Mouse (Mus musculus): ENCODE measurements around the gene Ankrd34a.
A peak's percentile ranks its signal among the peaks of the same experiment; 100 is the strongest.

The Ankrd34a gene

GRCm38 (mm10) chr3:96563267-96563666 is 33.2 kb upstream of the Ankrd34a start:
- DNase-seq (ENCODE audit: extremely low spot score, low spot score), result no peak

GRCm38 (mm10) chr3:96563911-96564632 is 32.4 kb upstream of the Ankrd34a start:
- no peak for DNase-seq (ENCODE audit: extremely low spot score, low spot score)

- no peak for DNase-seq (ENCODE audit: extremely low spot score, low spot score)
Measured at GRCm38 (mm10) chr3:96564633-96565032, 31.8 kb upstream of the Ankrd34a start.

GRCm38 (mm10) chr3:96565105-96565504 is 31.3 kb upstream of the Ankrd34a start:
- DNase-seq (ENCODE audit: extremely low spot score, low spot score), result no peak

- no peak for DNase-seq (ENCODE audit: extremely low spot score, low spot score)
Measured at GRCm38 (mm10) chr3:96566661-96567450, 29.6 kb upstream of the Ankrd34a start.

- no peak for DNase-seq (ENCODE audit: extremely low spot score, low spot score)
Measured at GRCm38 (mm10) chr3:96568605-96569004, 27.8 kb upstream of the Ankrd34a start.

- DNase-seq (ENCODE audit: extremely low spot score, low spot score), result no peak
Measured at GRCm38 (mm10) chr3:96569506-96569905, 26.9 kb upstream of the Ankrd34a start.

GRCm38 (mm10) chr3:96569966-96570605 is 26.4 kb upstream of the Ankrd34a start:
- DNase-seq (ENCODE audit: extremely low spot score, low spot score), result no peak

- DNase-seq (ENCODE audit: extremely low spot score, low spot score), result no peak
Measured at GRCm38 (mm10) chr3:96570643-96571042, 25.8 kb upstream of the Ankrd34a start.

- DNase-seq (ENCODE audit: extremely low spot score, low spot score), result no peak
Measured at GRCm38 (mm10) chr3:96571336-96571735, 25.1 kb upstream of the Ankrd34a start.

GRCm38 (mm10) chr3:96571896-96572698 is 24.3 kb upstream of the Ankrd34a start:
- DNase-seq (ENCODE audit: extremely low spot score, low spot score), result no peak

- DNase-seq (ENCODE audit: extremely low spot score, low spot score), result no peak
Measured at GRCm38 (mm10) chr3:96573611-96574511, 22.6 kb upstream of the Ankrd34a start.

GRCm38 (mm10) chr3:96575272-96575984 is 21.0 kb upstream of the Ankrd34a start:
- no peak for DNase-seq (ENCODE audit: extremely low spot score, low spot score)

GRCm38 (mm10) chr3:96576005-96576658 is 20.3 kb upstream of the Ankrd34a start:
- DNase-seq (ENCODE audit: extremely low spot score, low spot score), result no peak

GRCm38 (mm10) chr3:96576690-96577541 is 19.5 kb upstream of the Ankrd34a start, which contains the start of gene Gm16253:
Gm16253 (plus strand) TSS chr3:96576984.
- DNase-seq (ENCODE audit: extremely low spot score, low spot score), result peak; percentile 85

GRCm38 (mm10) chr3:96577566-96577965 is 18.9 kb upstream of the Ankrd34a start:
- no peak for DNase-seq (ENCODE audit: extremely low spot score, low spot score)

GRCm38 (mm10) chr3:96578561-96579238 is 17.7 kb upstream of the Ankrd34a start:
- DNase-seq (ENCODE audit: extremely low spot score, low spot score), result no peak
